In genomic region chr10:81410350-81410749, GRCm38 (mm10) we compare ENCODE assay signal across 10 mouse cellular contexts. TPM values are rescaled to one million over a fixed set of nuclear protein-coding genes. Genes with fewer than 3 reads are reported as not detected.
A peak's percentile ranks its signal among the peaks of the same experiment; 100 is the strongest.
DNase-seq lines count a peak whose midpoint lies in the region; ATAC-seq and TF ChIP-seq lines count a peak whose summit lies in the region.
"Had no signal": no experiment of that assay in that cellular context is flagged by ENCODE, and none has a peak within 500 bp of the region (broad histone marks: within the 10 kb centered on the region; RNA-seq: fewer than 3 reads in every experiment).

No protein-coding gene starts in this region.

- no peak overlapping the region for H3K4me3 ChIP-seq in heart, embryonic 11.5 days (ENCODE audit: low read depth, low read length)
- peak overlapping the region; percentile 73 for H3K4me3 ChIP-seq in E14TG2a.4 (replicated peaks; ENCODE audit: low read length)
- no peak overlapping the region for H3K4me3 ChIP-seq in heart, embryonic 15.5 days
- H3K4me3 ChIP-seq in liver, embryonic 13.5 days (replicated peaks) = no peak overlapping the region
- H3K4me3 ChIP-seq: forebrain, embryonic 15.5 days had no signal

- no peak for DNase-seq in heart, postnatal 4 days
- DNase-seq in liver, embryonic 13.5 days = no peak
- no peak for DNase-seq in right cerebral cortex, adult 18-20 months
- no peak for DNase-seq in adrenal gland, postnatal 10 days
- DNase-seq: left cerebral cortex, postnatal 4 days had no signal

- no peak for ATAC-seq in heart, embryonic 11.5 days (replicated peaks; ENCODE audit: insufficient number of reproducible peaks, low FRiP score, low TSS enrichment)
- no peak for ATAC-seq in heart, embryonic 15.5 days (replicated peaks; ENCODE audit: insufficient number of reproducible peaks, insufficient read depth, low FRiP score, low read depth)
- no peak for ATAC-seq in liver, embryonic 13.5 days (ENCODE audit: low read depth)
- ATAC-seq in erythroblast, adult 5-6 weeks (replicated peaks; ENCODE audit: low FRiP score, poor library complexity, severe bottlenecking) = no peak
- ATAC-seq: forebrain, embryonic 15.5 days had no signal

- H3K4me1 ChIP-seq in heart, embryonic 11.5 days (ENCODE audit: control insufficient read depth, insufficient read depth, low read length) = peaks cover 95% of the 10 kb centered on the region
- peaks cover 100% of the 10 kb centered on the region for H3K4me1 ChIP-seq in E14TG2a.4 (replicated peaks; ENCODE audit: low read depth, low read length)
- H3K4me1 ChIP-seq in heart, embryonic 15.5 days (replicated peaks) = peaks cover 99% of the 10 kb centered on the region
- H3K4me1 ChIP-seq in liver, embryonic 13.5 days (replicated peaks) = peaks cover 94% of the 10 kb centered on the region

- WGBS in heart, embryonic 11.5 days (ENCODE audit: insufficient replicate concordance) = 57% methylated on average over 4 of the region's 4 CpGs
- 62% methylated on average over 4 of the region's 4 CpGs for WGBS in heart, embryonic 15.5 days
- WGBS in liver, embryonic 13.5 days (ENCODE audit: insufficient replicate concordance) = 27% methylated on average over 4 of the region's 4 CpGs

- H3K9me3 ChIP-seq in heart, embryonic 11.5 days (replicated peaks; ENCODE audit: control insufficient read depth, low read length) = no peaks in the 10 kb centered on the region
- no peaks in the 10 kb centered on the region for H3K9me3 ChIP-seq in E14TG2a.4 (ENCODE audit: low read length)
- no peaks in the 10 kb centered on the region for H3K9me3 ChIP-seq in heart, embryonic 15.5 days (replicated peaks)
- H3K9me3 ChIP-seq in liver, embryonic 13.5 days (replicated peaks) = no peaks in the 10 kb centered on the region
- H3K9me3 ChIP-seq: forebrain, embryonic 15.5 days had no signal

- H3K27ac ChIP-seq in heart, embryonic 11.5 days (ENCODE audit: low read depth, low read length) = peak overlapping the region; percentile 54; the same call in 1 of the 2 replicates
- H3K27ac ChIP-seq in heart, embryonic 15.5 days = peak overlapping the region; percentile 98
- H3K27ac ChIP-seq in liver, embryonic 13.5 days = peak overlapping the region; percentile 60

- no peak for TF ChIP-seq CTCF in E14TG2a.4 (conservative IDR thresholded peaks at IDR 0.05; ENCODE audit: low read length)

- H3K36me3 ChIP-seq in heart, embryonic 11.5 days (ENCODE audit: control insufficient read depth, insufficient read depth, low read length) = peaks cover 3% of the 10 kb centered on the region; the same call in 1 of the 2 replicates
- H3K36me3 ChIP-seq in E14TG2a.4 (ENCODE audit: insufficient read depth, low read length) = peaks cover 55% of the 10 kb centered on the region
- peaks cover 8% of the 10 kb centered on the region for H3K36me3 ChIP-seq in heart, embryonic 15.5 days
- peaks cover 2% of the 10 kb centered on the region; the same call in 1 of the 2 replicates for H3K36me3 ChIP-seq in liver, embryonic 13.5 days

- H3K9ac ChIP-seq in heart, embryonic 11.5 days (ENCODE audit: low read depth, low read length) = 0 out of 2 replicates have a peak overlapping the region, but pooled peaks have one; percentile 50
- no peak overlapping the region for H3K9ac ChIP-seq in heart, embryonic 15.5 days
- H3K9ac ChIP-seq in liver, embryonic 13.5 days = peak overlapping the region; percentile 47; the same call in 1 of the 2 replicates
- H3K9ac ChIP-seq: forebrain, embryonic 15.5 days had no signal

- H3K27me3 ChIP-seq in heart, embryonic 11.5 days (ENCODE audit: control insufficient read depth, insufficient read depth, low read length) = no peaks in the 10 kb centered on the region; the same call in 1 of the 2 replicates
- 0 out of 2 replicates have a peak, but pooled peaks cover 8% of the 10 kb centered on the region for H3K27me3 ChIP-seq in E14TG2a.4 (ENCODE audit: insufficient read depth, low read length)
- no peaks in the 10 kb centered on the region for H3K27me3 ChIP-seq in heart, embryonic 15.5 days
- H3K27me3 ChIP-seq in liver, embryonic 13.5 days = peaks cover 36% of the 10 kb centered on the region

- peak overlapping the region; percentile 43 for H3K4me2 ChIP-seq in heart, embryonic 11.5 days
- peak overlapping the region; percentile 49 for H3K4me2 ChIP-seq in heart, embryonic 15.5 days
- peak overlapping the region; percentile 45 for H3K4me2 ChIP-seq in liver, embryonic 13.5 days
- H3K4me2 ChIP-seq: forebrain, embryonic 15.5 days had no signal

RNA-seq across cellular contexts. Expression of gene Smim24, which starts 17.5 kb away (rescaled TPM):
- 4.2 and 5.8 TPM in 2 replicates for polyA plus RNA-seq in heart, embryonic 11.5 days (2014; fragmentation: Nextera tagmentation; extraction: Ambion mirVana)
- total RNA-seq in heart, postnatal 4 days (2021) = 1 to 10 TPM; 1.9 to 2.4 TPM
- 3.9 and 4.1 TPM in 2 replicates for polyA plus RNA-seq in heart, embryonic 15.5 days (2015; fragmentation: Nextera tagmentation; extraction: Ambion mirVana)
- 1.8 TPM in 2 replicates for polyA plus RNA-seq in liver, embryonic 13.5 days (2015; fragmentation: Nextera tagmentation; extraction: Ambion mirVana)
- total RNA-seq in adrenal gland, postnatal 10 days (2021) = 1 to 10 TPM; 1.2 to 1.6 TPM
- total RNA-seq in erythroblast, adult 5-6 weeks (2015; ENCODE audit: low replicate concordance) = 5.4 TPM in 1 of 2 replicates, not detected in the other
- 1.8 and 3.8 TPM in 2 replicates for total RNA-seq in erythroblast, adult 5-6 weeks (2017; ENCODE audit: low replicate concordance)

RNA-seq across cellular contexts. Expression of gene Gm48552, which starts 21.5 kb away (rescaled TPM):
- 0.55 and 1.2 TPM in 2 replicates for polyA plus RNA-seq in heart, embryonic 11.5 days (2014; fragmentation: Nextera tagmentation; extraction: Ambion mirVana)
- under 1 TPM; 0.72 to 0.98 TPM for total RNA-seq in heart, postnatal 4 days (2021)
- 0.84 and 0.91 TPM in 2 replicates for polyA plus RNA-seq in heart, embryonic 15.5 days (2015; fragmentation: Nextera tagmentation; extraction: Ambion mirVana)
- 0.93 TPM in 1 of 2 replicates, not detected in the other for polyA plus RNA-seq in liver, embryonic 13.5 days (2015; fragmentation: Nextera tagmentation; extraction: Ambion mirVana)
- total RNA-seq in adrenal gland, postnatal 10 days (2021) = 1 to 10 TPM in 1 of 2 experiments, under 1 TPM in 1; 0.45 to 1.9 TPM
- not detected in 2 replicates for total RNA-seq in erythroblast, adult 5-6 weeks (2015; ENCODE audit: low replicate concordance)
- total RNA-seq in erythroblast, adult 5-6 weeks (2017; ENCODE audit: low replicate concordance) = 5.6 TPM in 1 of 2 replicates, not detected in the other

RNA-seq across cellular contexts. Expression of gene Gm48551, which starts 26.1 kb away (rescaled TPM):
- 1.4 and 2.9 TPM in 2 replicates for polyA plus RNA-seq in heart, embryonic 11.5 days (2014; fragmentation: Nextera tagmentation; extraction: Ambion mirVana)
- total RNA-seq in heart, postnatal 4 days (2021) = under 1 TPM; 0.55 to 0.70 TPM
- 2.2 and 2.3 TPM in 2 replicates for polyA plus RNA-seq in heart, embryonic 15.5 days (2015; fragmentation: Nextera tagmentation; extraction: Ambion mirVana)
- polyA plus RNA-seq in liver, embryonic 13.5 days (2015; fragmentation: Nextera tagmentation; extraction: Ambion mirVana) = 0.86 and 0.89 TPM in 2 replicates
- 1 to 10 TPM; 1.1 to 1.6 TPM for total RNA-seq in adrenal gland, postnatal 10 days (2021)
- total RNA-seq in erythroblast, adult 5-6 weeks (2015; ENCODE audit: low replicate concordance) = 2.5 and 3.7 TPM in 2 replicates
- 1.3 TPM in 1 of 2 replicates, not detected in the other for total RNA-seq in erythroblast, adult 5-6 weeks (2017; ENCODE audit: low replicate concordance)

RNA-seq across cellular contexts. Expression of gene Dohh, which starts 26.1 kb away (rescaled TPM):
- polyA plus RNA-seq in heart, embryonic 11.5 days (2014; fragmentation: Nextera tagmentation; extraction: Ambion mirVana) = 47.5 and 61.4 TPM in 2 replicates
- total RNA-seq in heart, postnatal 4 days (2021) = 10 to 100 TPM; 52.9 to 55.9 TPM
- polyA plus RNA-seq in heart, embryonic 15.5 days (2015; fragmentation: Nextera tagmentation; extraction: Ambion mirVana) = 65.2 and 79.9 TPM in 2 replicates
- polyA plus RNA-seq in liver, embryonic 13.5 days (2015; fragmentation: Nextera tagmentation; extraction: Ambion mirVana) = 61.1 and 68.7 TPM in 2 replicates
- 10 to 100 TPM; 52.8 to 54.2 TPM for total RNA-seq in adrenal gland, postnatal 10 days (2021)
- 10.4 and 11.7 TPM in 2 replicates for total RNA-seq in erythroblast, adult 5-6 weeks (2015; ENCODE audit: low replicate concordance)
- 32.5 and 33.7 TPM in 2 replicates for total RNA-seq in erythroblast, adult 5-6 weeks (2017; ENCODE audit: low replicate concordance)

RNA-seq across cellular contexts. Expression of gene Fzr1, which starts 32.0 kb away (rescaled TPM):
- polyA plus RNA-seq in heart, embryonic 11.5 days (2014; fragmentation: Nextera tagmentation; extraction: Ambion mirVana) = 66.1 and 70.0 TPM in 2 replicates
- total RNA-seq in heart, postnatal 4 days (2021) = 10 to 100 TPM; 55.4 to 56.8 TPM
- 66.5 and 84.1 TPM in 2 replicates for polyA plus RNA-seq in heart, embryonic 15.5 days (2015; fragmentation: Nextera tagmentation; extraction: Ambion mirVana)
- 89.5 and 94.1 TPM in 2 replicates for polyA plus RNA-seq in liver, embryonic 13.5 days (2015; fragmentation: Nextera tagmentation; extraction: Ambion mirVana)
- total RNA-seq in adrenal gland, postnatal 10 days (2021) = 10 to 100 TPM; 42.1 to 51.7 TPM
- 286 and 325 TPM in 2 replicates for total RNA-seq in erythroblast, adult 5-6 weeks (2015; ENCODE audit: low replicate concordance)
- total RNA-seq in erythroblast, adult 5-6 weeks (2017; ENCODE audit: low replicate concordance) = 463 and 486 TPM in 2 replicates
